Mouse (Mus musculus) forebrain, postnatal 0 days (tissue): ENCODE measurements at regions not wholly inside any gene's neighbourhood (a gene's known extent, or its start where the extent isn't known, plus 50 kb on each side); places are given as distances from the start of the nearest gene placed in this dataset.

ENCODE experiments used
- ATAC-seq: fragments of 200-750 bp; cut with Nextera tagmentation; 2 replicates; pipeline ENCODE4 v1.8.0; 2017; ENCODE audit warnings: mild to moderate bottlenecking, moderate library complexity
- DNase-seq: peaks from one replicate; pipeline ENCODE4 v3.0.0-alpha.2; 2015
- H3K27ac ChIP-seq: fragments of 300-500 bp; sonication (generic); 2 replicates; pipeline ENCODE4 v1.5.1; 2014; ENCODE audit warnings: low read depth, mild to moderate bottlenecking, antibody characterized with exemption, low read length, moderate library complexity, mixed read lengths
- H3K27me3 ChIP-seq: fragments of 300-500 bp; sonication (generic); 2 replicates; pipeline ENCODE4 v1.6.1; 2014; ENCODE audit warnings: mild to moderate bottlenecking, low read length, mixed read lengths; ENCODE audit not compliant: insufficient read depth
- H3K36me3 ChIP-seq: fragments of 300-500 bp; sonication (generic); 2 replicates; pipeline ENCODE4 v1.6.1; 2014; ENCODE audit warnings: mild to moderate bottlenecking, moderate library complexity; ENCODE audit not compliant: insufficient read depth
- H3K4me1 ChIP-seq: fragments of 300-500 bp; sonication (generic); 2 replicates; pipeline ENCODE4 v1.6.1; 2014; ENCODE audit warnings: antibody characterized with exemption; ENCODE audit not compliant: insufficient read depth
- H3K4me2 ChIP-seq: fragments of 300-500 bp; sonication (generic); 2 replicates; pipeline ENCODE4 v1.6.1; 2014; ENCODE audit warnings: low read depth, mild to moderate bottlenecking, moderate library complexity
- H3K4me3 ChIP-seq: fragments of 300-500 bp; sonication (generic); 2 replicates; pipeline ENCODE4 v1.5.1; 2014; ENCODE audit warnings: low read depth, low read length, mixed read lengths
- H3K9ac ChIP-seq: fragments of 300-500 bp; sonication (generic); 2 replicates; pipeline ENCODE4 v1.6.1; 2014; ENCODE audit warnings: mild to moderate bottlenecking
- H3K9me3 ChIP-seq: fragments of 300-500 bp; sonication (generic); 2 replicates; pipeline ENCODE4 v1.6.1; 2016; ENCODE audit warnings: low read length
- CTCF ChIP-seq: sonication (generic); IDR thresholded peaks from 2 replicates; pipeline ENCODE4 v1.5.1; 2016; ENCODE audit warnings: antibody characterized with exemption, control low read depth, low read depth
- WGBS: fragments of 180-500 bp; shearing (Covaris S2); extraction: QIAGEN DNeasy Blood & Tissue Kit; methylation state at CpG from one replicate; pipeline ENCODE4 v1.1.7; 2014; 5-methylcytosine and 5-hydroxymethylcytosine counted together

GRCm38 (mm10) chr8:126176305-126176704, 122.1 kb upstream of the Slc35f3 start:
- WGBS, result 83% methylated on average over 7 of the region's 7 CpGs
- Histone ChIP-seq H3K36me3 (no peaks in the 10 kb centered on the region), H3K27ac (no peak overlapping the region), H3K9me3 (no peaks in the 10 kb centered on the region), H3K4me2 (no peak overlapping the region), H3K4me3 (no peak overlapping the region), H3K27me3 (no peaks in the 10 kb centered on the region), H3K4me1 (no peaks in the 10 kb centered on the region), H3K9ac (no peak overlapping the region)
- ATAC-seq, result no peak; the same call in 1 of the 2 replicates
- no peak for DNase-seq
- no peak for TF ChIP-seq CTCF

DNA sequence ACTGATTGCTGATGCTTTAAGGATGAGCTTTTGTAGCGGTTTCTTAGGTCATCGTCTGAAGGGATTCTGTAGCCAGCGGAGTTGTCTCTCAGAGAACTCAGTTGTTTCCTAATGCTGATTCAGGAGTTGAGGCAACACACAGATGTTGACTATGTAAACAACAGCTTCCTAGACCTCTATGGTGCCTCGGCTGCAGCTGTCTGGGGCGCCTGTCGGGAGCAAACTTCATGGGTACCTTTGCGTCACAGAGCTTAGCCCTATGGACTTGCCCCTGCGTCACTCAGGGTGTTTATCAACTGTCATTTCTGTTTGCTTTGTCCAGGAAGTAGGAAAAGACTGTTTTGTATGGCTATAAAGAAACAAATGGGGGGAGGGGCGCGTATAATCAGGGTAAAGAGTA, 120.5 kb upstream of the Slc35f3 start:
- Histone ChIP-seq H3K9ac (no peak overlapping the region), H3K27me3 (no peaks in the 10 kb centered on the region), H3K9me3 (no peaks in the 10 kb centered on the region), H3K27ac (no peak overlapping the region), H3K4me1 (no peaks in the 10 kb centered on the region), H3K4me3 (no peak overlapping the region), H3K36me3 (no peaks in the 10 kb centered on the region), H3K4me2 (no peak overlapping the region)
- DNase-seq (no peak), ATAC-seq (no peak)
- WGBS, result 91% methylated on average over 10 of the region's 10 CpGs
- no peak for TF ChIP-seq CTCF

DNA sequence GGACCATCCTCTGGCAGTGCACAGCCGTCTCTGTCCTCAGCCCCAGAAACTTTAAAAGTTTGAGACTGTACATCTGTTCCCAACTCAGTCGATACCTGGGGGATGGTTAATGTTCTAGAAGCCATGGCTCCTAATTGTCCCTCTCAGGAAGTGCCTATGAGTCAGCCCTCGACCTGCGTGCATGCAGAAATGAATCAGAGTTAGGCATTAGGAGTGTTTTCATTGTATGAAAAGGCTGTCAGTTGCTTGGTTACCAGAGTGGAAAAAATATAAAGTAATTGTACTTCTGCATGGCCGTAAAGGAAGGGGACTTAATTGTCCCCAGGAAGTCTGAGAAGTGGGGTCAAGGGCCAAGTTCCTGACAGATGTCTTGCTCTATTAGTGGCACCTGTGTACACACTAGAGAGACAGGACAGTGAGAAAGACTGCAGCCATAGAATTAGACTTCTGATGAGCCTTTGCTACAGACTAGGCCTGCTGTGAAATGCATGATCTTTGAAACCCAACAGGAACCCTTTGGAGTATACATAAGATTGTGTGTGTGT, 109.5 kb upstream of the Slc35f3 start:
- Histone ChIP-seq H3K4me3 (no peak overlapping the region), H3K9me3 (no peaks in the 10 kb centered on the region), H3K4me2 (no peak overlapping the region), H3K36me3 (no peaks in the 10 kb centered on the region), H3K9ac (no peak overlapping the region), H3K4me1 (no peaks in the 10 kb centered on the region), H3K27ac (no peak overlapping the region), H3K27me3 (no peaks in the 10 kb centered on the region)
- DNase-seq (no peak), ATAC-seq (no peak)
- WGBS, result 34% methylated on average over 5 of the region's 5 CpGs
- no peak for TF ChIP-seq CTCF

GRCm38 (mm10) chr8:126195616-126196015, 102.7 kb upstream of the Slc35f3 start:
- no peak overlapping the region for H3K4me3 ChIP-seq
- no peak overlapping the region for H3K4me2 ChIP-seq
- 84% methylated on average over 2 of the region's 2 CpGs for WGBS
- no peaks in the 10 kb centered on the region for H3K4me1 ChIP-seq
- no peaks in the 10 kb centered on the region for H3K27me3 ChIP-seq
- ATAC-seq (no peak), DNase-seq (no peak)
- TF ChIP-seq CTCF, result no peak
- no peak overlapping the region for H3K27ac ChIP-seq
- no peaks in the 10 kb centered on the region for H3K9me3 ChIP-seq
- H3K36me3 ChIP-seq, result no peaks in the 10 kb centered on the region
- no peak overlapping the region for H3K9ac ChIP-seq

DNA sequence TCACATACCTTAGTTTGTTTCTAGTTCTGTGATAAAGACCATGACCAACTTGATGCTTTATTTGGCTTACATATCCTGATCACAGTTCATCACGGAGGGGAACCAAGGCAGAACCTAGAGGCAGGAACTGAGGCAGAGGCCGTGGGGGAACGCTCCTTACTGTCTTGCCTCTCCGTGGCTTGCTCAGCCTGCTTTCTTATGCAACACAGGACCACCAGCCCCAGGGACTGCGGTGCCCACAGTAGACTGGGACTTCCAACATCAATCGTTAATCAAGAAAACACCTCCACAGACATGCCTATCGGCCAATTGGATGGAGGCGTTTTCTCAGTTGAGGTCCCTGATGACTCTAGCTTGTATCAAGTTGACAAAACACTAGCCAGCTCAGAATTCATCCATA, 87.8 kb upstream of the Slc35f3 start:
- no peak for ATAC-seq
- Histone ChIP-seq H3K9me3 (no peaks in the 10 kb centered on the region), H3K36me3 (no peaks in the 10 kb centered on the region), H3K4me2 (no peak overlapping the region), H3K9ac (no peak overlapping the region), H3K4me1 (no peaks in the 10 kb centered on the region), H3K4me3 (no peak overlapping the region), H3K27me3 (no peaks in the 10 kb centered on the region), H3K27ac (no peak overlapping the region)
- whole genome bisulfite sequencing, result 84% methylated on average over 8 of the region's 8 CpGs
- no peak for TF ChIP-seq CTCF
- no peak for DNase-seq

DNA sequence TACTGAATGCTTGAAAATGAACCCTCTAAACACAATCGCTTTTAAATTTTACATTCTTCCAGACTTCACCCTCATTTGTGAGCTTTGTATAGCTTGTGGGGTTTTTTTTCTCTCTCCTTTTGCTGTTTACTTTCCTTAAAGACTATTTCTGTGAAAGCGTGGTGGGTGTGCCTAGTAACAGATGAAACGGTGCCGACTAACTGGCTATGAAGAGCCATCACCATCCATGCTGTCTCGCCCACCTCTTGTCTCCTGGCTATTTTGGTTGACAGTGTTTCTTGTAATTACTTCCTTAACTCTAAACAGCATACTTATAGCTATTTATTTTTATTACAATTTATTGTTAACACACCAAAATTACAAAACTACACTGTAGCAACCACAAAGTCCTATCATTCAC, 85.6 kb upstream of the Slc35f3 start:
- ATAC-seq (no peak), DNase-seq (no peak)
- Histone ChIP-seq H3K36me3 (no peaks in the 10 kb centered on the region), H3K9ac (no peak overlapping the region), H3K9me3 (no peaks in the 10 kb centered on the region), H3K4me3 (no peak overlapping the region), H3K4me2 (no peak overlapping the region), H3K27me3 (no peaks in the 10 kb centered on the region), H3K4me1 (no peaks in the 10 kb centered on the region), H3K27ac (no peak overlapping the region)
- 70% methylated on average over 5 of the region's 5 CpGs for WGBS
- TF ChIP-seq CTCF, result no peak

DNA sequence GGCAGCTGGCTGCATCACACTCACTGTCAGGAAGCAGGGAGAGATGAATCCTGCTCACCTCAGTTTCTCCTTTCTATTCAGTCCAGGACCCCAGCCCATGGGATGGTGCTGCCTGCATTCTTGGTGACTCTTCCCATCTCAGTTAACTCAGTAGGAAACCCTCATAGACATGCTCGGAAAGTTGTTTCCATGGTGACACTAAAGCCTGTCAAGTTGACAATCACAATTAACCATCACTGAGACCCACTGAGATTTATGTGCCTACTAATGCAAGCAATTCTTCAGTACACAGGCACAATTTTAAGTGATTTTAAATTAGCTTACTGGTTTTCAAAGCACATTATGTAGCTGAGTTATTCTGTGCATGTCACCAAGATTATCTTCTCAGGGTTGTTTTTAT, 83.8 kb upstream of the Slc35f3 start:
- DNase-seq (no peak), ATAC-seq (peak; percentile 63; the same call in 1 of the 2 replicates)
- 16% methylated on average over 1 of the region's 1 CpGs for WGBS
- Histone ChIP-seq H3K9me3 (no peaks in the 10 kb centered on the region), H3K36me3 (no peaks in the 10 kb centered on the region), H3K4me2 (no peak overlapping the region), H3K4me1 (no peaks in the 10 kb centered on the region), H3K9ac (no peak overlapping the region), H3K4me3 (no peak overlapping the region), H3K27ac (no peak overlapping the region), H3K27me3 (no peaks in the 10 kb centered on the region)
- no peak for TF ChIP-seq CTCF
